Mouse (Mus musculus): ENCODE data around the gene Hdgfl2. TPM values are rescaled to one million over a fixed set of nuclear protein-coding genes. Genes with fewer than 3 reads are reported as not detected.

Hdgfl2 gene
- total and polyA plus RNA-seq, 3 experiments: 35.3 to 93.6 (median 68.9) TPM

DNA sequence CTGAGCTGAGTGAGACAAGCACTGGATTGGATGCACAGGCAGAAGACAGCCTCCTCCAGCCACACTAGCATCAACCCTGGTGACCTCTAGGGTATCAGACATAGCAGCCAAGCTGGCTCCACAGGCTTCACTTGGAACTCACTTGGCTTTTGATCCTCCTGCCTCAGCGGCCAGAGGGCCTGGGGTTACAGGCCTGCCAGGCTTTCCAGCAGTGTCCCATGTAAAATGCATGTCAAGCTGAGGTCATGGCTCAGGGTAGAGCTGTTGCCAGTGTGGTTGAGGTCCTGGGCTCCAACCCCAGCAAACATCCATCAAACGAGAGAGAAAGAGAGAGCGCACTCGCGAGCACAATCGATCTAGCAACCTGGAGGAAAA is 44.7 kb upstream of the Hdgfl2 start:
- Histone ChIP-seq H3K4me1 (ENCODE audit: control insufficient read depth in 1 of 2, insufficient read depth in 2 of 2) (peaks cover 19 to 59% of the 10 kb centered on the region in 2 experiments), H3K27me3 (replicated peaks) (no peaks in the 10 kb centered on the region), H3K9me3 (replicated peaks; ENCODE audit: low read length) (no peaks in the 10 kb centered on the region), H3K4me2 (ENCODE audit: insufficient read depth, low read depth, poor library complexity, severe bottlenecking) (peak overlapping the region; percentile 88), H3K79me2 (replicated peaks; ENCODE audit: control insufficient read depth, extremely low read depth, insufficient read depth, poor library complexity, severe bottlenecking) (peaks cover 63% of the 10 kb centered on the region), H3K9ac (ENCODE audit: insufficient read depth, low read depth) (peak overlapping the region; percentile 78; the same call in 1 of the 2 replicates), H3K4me3 (replicated peaks in 1 of 3; ENCODE audit: low read depth in 2 of 3, low read length in 2 of 3, poor library complexity in 1 of 3) (peak overlapping the region in 2 of 3 experiments; percentile 94 to 98), H3K27ac (ENCODE audit: insufficient read depth, low read depth) (no peak overlapping the region), H3K36me3 (replicated peaks in 1 of 2; ENCODE audit: control insufficient read depth in 1 of 2, insufficient read depth in 1 of 2, low read length in 1 of 2) (peaks cover 13 to 41% of the 10 kb centered on the region in 2 experiments)
- TF ChIP-seq EP300 (IDR thresholded peaks at IDR 0.05; ENCODE audit: low read length) (no peak), MXI1 (IDR thresholded peaks at IDR 0.05; ENCODE audit: low read depth, low read length) (no peak), ZNF384 (IDR thresholded peaks at IDR 0.05; ENCODE audit: low read depth, low read length) (no peak), USF2 (conservative IDR thresholded peaks at IDR 0.05; ENCODE audit: low read depth, low read length) (no peak), KAT2A (IDR thresholded peaks at IDR 0.05; ENCODE audit: insufficient replicate concordance, low read length) (no peak), USF1 (IDR thresholded peaks at IDR 0.05; ENCODE audit: low read depth, low read length) (no peak), CTCF (conservative IDR thresholded peaks at IDR 0.05 in 1 of 2, IDR thresholded peaks at IDR 0.05 in 1 of 2; ENCODE audit: low read depth in 2 of 2, low read length in 2 of 2) (no peak), BHLHE40 (IDR thresholded peaks at IDR 0.05; ENCODE audit: low read depth, low read length) (no peak), ETS1 (conservative IDR thresholded peaks at IDR 0.05; ENCODE audit: low read depth, low read length) (no peak), CHD2 (IDR thresholded peaks at IDR 0.05; ENCODE audit: low read length) (no peak), NELFE (IDR thresholded peaks at IDR 0.05; ENCODE audit: low read depth, low read length) (no peak), GABPA (IDR thresholded peaks at IDR 0.05; ENCODE audit: insufficient replicate concordance, low read depth, low read length) (no peak), POLR2A (IDR thresholded peaks at IDR 0.05; ENCODE audit: low read depth, low read length) (no peak), NRF1 (IDR thresholded peaks at IDR 0.05; ENCODE audit: low read depth, low read length) (no peak), HCFC1 (IDR thresholded peaks at IDR 0.05; ENCODE audit: low read depth, low read length) (no peak), RCOR1 (conservative IDR thresholded peaks at IDR 0.05; ENCODE audit: low read depth, low read length) (no peak), MAZ (IDR thresholded peaks at IDR 0.05; ENCODE audit: low read depth, low read length) (no peak), TCF12 (IDR thresholded peaks at IDR 0.05; ENCODE audit: low read depth, low read length) (no peak), ZKSCAN1 (IDR thresholded peaks at IDR 0.05; ENCODE audit: borderline replicate concordance, low read depth, low read length) (no peak), JUND (conservative IDR thresholded peaks at IDR 0.05; ENCODE audit: low read depth, low read length) (no peak)
- DNase-seq (ENCODE audit: extremely low read depth): no peak
- dilution Hi-C loops (cut with MboI; ENCODE audit: extremely low pct_ligation_motif_present, extremely low pct_unique_long_range_greater_than_20kb, low sequenced_read_pairs) (no loop called here), in situ Hi-C loops (cut with MboI; ENCODE audit: low pct_ligation_motif_present, low pct_unique_long_range_greater_than_20kb, low sequenced_read_pairs) (no loop called here)

- in situ Hi-C loops (cut with MboI; ENCODE audit: low pct_ligation_motif_present, low pct_unique_long_range_greater_than_20kb, low sequenced_read_pairs): no loop called here
- peak overlapping the region; percentile 88 for H3K4me2 ChIP-seq (ENCODE audit: insufficient read depth, low read depth, poor library complexity, severe bottlenecking)
- H3K79me2 ChIP-seq (replicated peaks; ENCODE audit: control insufficient read depth, extremely low read depth, insufficient read depth, poor library complexity, severe bottlenecking): peaks cover 58% of the 10 kb centered on the region
- no peaks in the 10 kb centered on the region for H3K27me3 ChIP-seq (replicated peaks)
- H3K27ac ChIP-seq (ENCODE audit: insufficient read depth, low read depth): no peak overlapping the region
- DNase-seq (ENCODE audit: extremely low read depth): no peak
- H3K4me3 ChIP-seq (replicated peaks in 1 of 3; ENCODE audit: low read depth in 2 of 3, low read length in 2 of 3, poor library complexity in 1 of 3): peak overlapping the region; percentile 74 to 98 (median 94)
- TF ChIP-seq TCF12 (IDR thresholded peaks at IDR 0.05; ENCODE audit: low read depth, low read length) (no peak), USF1 (IDR thresholded peaks at IDR 0.05; ENCODE audit: low read depth, low read length) (no peak), CHD1 (IDR thresholded peaks at IDR 0.05; ENCODE audit: low read depth, low read length) (no peak), MXI1 (IDR thresholded peaks at IDR 0.05; ENCODE audit: low read depth, low read length) (no peak), USF2 (conservative IDR thresholded peaks at IDR 0.05; ENCODE audit: low read depth, low read length) (no peak), KAT2A (IDR thresholded peaks at IDR 0.05; ENCODE audit: insufficient replicate concordance, low read length) (no peak), MAX (IDR thresholded peaks at IDR 0.05; ENCODE audit: low read length) (no peak)
- peaks cover 19 to 56% of the 10 kb centered on the region in 2 experiments for H3K4me1 ChIP-seq (ENCODE audit: control insufficient read depth in 1 of 2, insufficient read depth in 2 of 2)
- H3K9me3 ChIP-seq (replicated peaks; ENCODE audit: low read length): no peaks in the 10 kb centered on the region
- dilution Hi-C loops (cut with MboI; ENCODE audit: extremely low pct_ligation_motif_present, extremely low pct_unique_long_range_greater_than_20kb, low sequenced_read_pairs): no loop called here
- H3K36me3 ChIP-seq (replicated peaks in 1 of 2; ENCODE audit: control insufficient read depth in 1 of 2, insufficient read depth in 1 of 2, low read length in 1 of 2): peaks cover 10 to 37% of the 10 kb centered on the region in 2 experiments
- peak overlapping the region; percentile 78 for H3K9ac ChIP-seq (ENCODE audit: insufficient read depth, low read depth)
Observed at GRCm38 (mm10) chr17:56035216-56035615, 44.2 kb upstream of the Hdgfl2 start.
